Mouse (Mus musculus) T-cell, adult 2 months (primary cell): ENCODE measurements around the gene Dysf.

Source experiments
- DNase-seq: peaks from one replicate; pipeline ENCODE4 v3.0.0; 2022; ENCODE audit warnings: low spot score

The Dysf gene

GRCm38 (mm10) chr6:84233783-84234182 is 225.4 kb downstream of the Dysf start:
- DNase-seq: no peak

DNA sequence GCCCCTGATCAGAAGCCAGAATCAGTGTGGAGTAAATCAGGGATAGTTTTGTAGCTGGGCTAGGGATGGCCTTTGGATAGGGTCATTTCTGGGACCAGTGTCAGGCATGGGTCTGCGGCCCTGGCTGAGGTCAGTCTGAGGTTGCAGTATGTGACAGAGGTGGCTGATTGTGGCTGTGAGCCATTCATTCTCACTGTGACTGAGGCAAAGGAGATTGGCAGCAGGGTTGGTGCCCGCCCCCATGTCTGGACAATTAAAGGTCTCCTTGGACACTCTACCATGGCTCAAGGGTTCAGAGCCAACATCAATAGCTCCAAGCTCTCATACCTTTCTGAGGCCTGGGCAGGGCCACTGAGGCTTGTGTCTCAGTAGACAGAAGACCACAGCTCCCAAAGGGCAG is 227.0 kb downstream of the Dysf start:
- DNase-seq: no peak

DNA sequence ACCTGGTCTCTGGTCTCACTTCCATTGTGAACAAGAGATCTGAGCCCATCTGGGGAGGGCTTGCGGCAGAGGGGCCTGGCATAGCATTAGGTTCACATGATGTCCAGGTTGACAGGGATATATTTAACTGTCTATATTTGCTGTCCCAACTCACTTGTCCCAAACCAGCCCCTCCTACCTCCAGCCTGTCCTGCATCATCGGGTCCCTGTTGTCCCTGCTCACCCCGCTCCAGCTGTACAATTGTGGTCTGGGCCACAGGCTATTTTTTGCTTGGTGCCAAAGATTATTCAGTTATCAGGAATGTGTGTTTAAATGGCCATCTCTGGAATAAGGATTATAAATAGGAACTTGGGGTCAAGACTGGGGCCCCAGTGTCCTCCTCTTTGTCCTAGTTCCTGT is 235.0 kb downstream of the Dysf start:
- DNase-seq: no peak

DNA sequence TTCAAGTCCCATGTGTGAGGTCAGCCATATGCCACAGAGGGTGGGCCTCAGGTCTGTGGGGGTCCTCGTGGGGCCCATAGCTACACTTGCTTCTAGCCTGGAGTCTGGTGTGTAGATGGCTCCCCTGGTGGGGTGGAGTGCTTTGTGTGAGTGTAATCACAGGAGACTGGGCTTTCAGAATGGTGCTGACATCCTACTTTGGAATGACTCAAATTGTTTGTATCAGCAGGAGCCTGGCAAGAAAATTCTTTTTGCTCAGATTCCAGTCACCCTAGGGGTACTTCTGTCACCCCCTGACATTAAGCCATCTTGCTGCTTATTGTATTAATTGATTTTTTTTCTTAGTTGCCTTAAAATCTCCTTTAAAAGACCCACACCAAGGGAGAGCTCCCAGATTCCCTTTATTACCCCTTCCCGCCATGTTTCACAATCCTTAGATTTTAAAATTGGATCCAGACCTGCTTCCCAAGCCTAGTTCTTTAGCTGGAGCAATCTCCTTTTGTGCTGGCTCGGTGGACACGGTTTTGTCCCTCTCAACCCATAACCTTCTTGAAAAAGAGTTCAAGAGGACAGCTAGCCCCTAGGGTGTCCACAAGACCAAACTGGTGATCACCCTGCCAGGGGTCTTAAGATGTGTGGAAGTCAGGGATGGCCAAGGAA is 237.8 kb downstream of the Dysf start:
- no peak for DNase-seq

GRCm38 (mm10) chr6:84246979-84247378 is 238.6 kb downstream of the Dysf start:
- DNase-seq: no peak
